Mouse (Mus musculus) forebrain, embryonic 10.5 days (tissue): Measurements from ENCODE around the gene Otub2. TPM values are rescaled to one million over a fixed set of nuclear protein-coding genes. Genes with fewer than 3 reads are reported as not detected.

Experiments used
- DNase-seq: peaks from one replicate; pipeline ENCODE4 v3.0.0-alpha.2; 2017; ENCODE audit warnings: low spot score; ENCODE audit errors: extremely low spot score
- H3K27ac ChIP-seq: fragments of 300-500 bp; sonication (generic); 2 replicates; pipeline ENCODE4 v1.5.1; 2016; ENCODE audit warnings: mild to moderate bottlenecking
- H3K27me3 ChIP-seq: fragments of 300-500 bp; sonication (generic); 2 replicates; pipeline ENCODE4 v1.6.1; 2016; ENCODE audit warnings: mild to moderate bottlenecking; ENCODE audit not compliant: poor library complexity, severe bottlenecking
- H3K36me3 ChIP-seq: fragments of 300-500 bp; sonication (generic); replicated peaks from 2 replicates; pipeline ENCODE4 v1.6.1; 2016; ENCODE audit warnings: mild to moderate bottlenecking, moderate library complexity
- H3K4me1 ChIP-seq: fragments of 300-500 bp; sonication (generic); 2 replicates; pipeline ENCODE4 v1.6.1; 2016
- H3K4me3 ChIP-seq: fragments of 300-500 bp; sonication (generic); 2 replicates; pipeline ENCODE4 v1.5.1; 2016; ENCODE audit warnings: mild to moderate bottlenecking, moderate library complexity
- H3K9me3 ChIP-seq: fragments of 300-500 bp; sonication (generic); 2 replicates; pipeline ENCODE4 v1.6.1; 2016; ENCODE audit warnings: mild to moderate bottlenecking, moderate library complexity
- WGBS: fragments of 180-500 bp; shearing (Covaris S2); methylation state at CpG from one replicate; pipeline ENCODE4 v1.1.7; 2016; 5-methylcytosine and 5-hydroxymethylcytosine counted together
- polyA plus RNA-seq: library from polyadenylated mRNA; unstranded; fragments of >200 nt; fragmentation: Nextera tagmentation; extraction: Ambion mirVana; gene quantifications from 2 replicates; pipeline ENCODE4 v1.2.1, GENCODE M21; 2016

Otub2 gene
- 9.9 and 11.3 TPM in 2 replicates for polyA plus RNA-seq

GRCm38 (mm10) chr12:103388505-103389347, at the start of gene Otub2:
Gene Otub2 (plus strand): TSS chr12:103388682.
- Histone ChIP-seq H3K4me3 (peak within 1 kb of the TSS; percentile 77), H3K4me1 (peaks cover 17% of the 10 kb centered on the region), H3K27me3 (no peaks in the 10 kb centered on the region), H3K9me3 (no peaks in the 10 kb centered on the region), H3K36me3 (no peaks in the 10 kb centered on the region), H3K27ac (peak within 1 kb of the TSS; percentile 92)
- peak; percentile 96 for DNase-seq
- WGBS = under 1% methylated on average over 58 of the region's 58 CpGs

- H3K27me3 ChIP-seq = no peaks in the 10 kb centered on the region
- 88% methylated on average over 5 of the region's 5 CpGs for WGBS
- H3K36me3 ChIP-seq = no peaks in the 10 kb centered on the region
- H3K9me3 ChIP-seq = no peaks in the 10 kb centered on the region
- no peak overlapping the region for H3K4me3 ChIP-seq
- no peak overlapping the region for H3K27ac ChIP-seq
- peaks cover 4% of the 10 kb centered on the region; the same call in 1 of the 2 replicates for H3K4me1 ChIP-seq
- DNase-seq = no peak
Measured at GRCm38 (mm10) chr12:103341212-103341611, 47.3 kb upstream of the Otub2 start.

- H3K27me3 ChIP-seq = no peaks in the 10 kb centered on the region
- no peak for DNase-seq
- no peak overlapping the region for H3K27ac ChIP-seq
- 86% methylated on average over 8 of the region's 8 CpGs for WGBS
- H3K4me1 ChIP-seq = no peaks in the 10 kb centered on the region
- H3K36me3 ChIP-seq = no peaks in the 10 kb centered on the region
- H3K4me3 ChIP-seq = no peak overlapping the region
- no peaks in the 10 kb centered on the region for H3K9me3 ChIP-seq
Measured at GRCm38 (mm10) chr12:103343456-103343855, 45.0 kb upstream of the Otub2 start.

GRCm38 (mm10) chr12:103344934-103345333, 43.5 kb upstream of the Otub2 start:
- no peak for DNase-seq
- no peak overlapping the region for H3K4me3 ChIP-seq
- H3K36me3 ChIP-seq = no peaks in the 10 kb centered on the region
- no peaks in the 10 kb centered on the region for H3K27me3 ChIP-seq
- H3K27ac ChIP-seq = no peak overlapping the region
- no peaks in the 10 kb centered on the region for H3K9me3 ChIP-seq
- no peaks in the 10 kb centered on the region for H3K4me1 ChIP-seq
- WGBS = 87% methylated on average over 7 of the region's 7 CpGs

GRCm38 (mm10) chr12:103346945-103347344, 41.5 kb upstream of the Otub2 start:
- WGBS = 90% methylated on average over 8 of the region's 8 CpGs
- Histone ChIP-seq H3K36me3 (no peaks in the 10 kb centered on the region), H3K9me3 (no peaks in the 10 kb centered on the region), H3K27me3 (no peaks in the 10 kb centered on the region), H3K4me3 (no peak overlapping the region), H3K27ac (no peak overlapping the region), H3K4me1 (no peaks in the 10 kb centered on the region)
- no peak for DNase-seq

- DNase-seq = no peak
- Histone ChIP-seq H3K9me3 (no peaks in the 10 kb centered on the region), H3K4me1 (no peaks in the 10 kb centered on the region), H3K27me3 (no peaks in the 10 kb centered on the region), H3K36me3 (no peaks in the 10 kb centered on the region), H3K4me3 (no peak overlapping the region), H3K27ac (no peak overlapping the region)
- WGBS = 75% methylated on average over 5 of the region's 5 CpGs
Measured at GRCm38 (mm10) chr12:103347406-103347805, 41.1 kb upstream of the Otub2 start.

GRCm38 (mm10) chr12:103348506-103348905, 40.0 kb upstream of the Otub2 start:
- Histone ChIP-seq H3K36me3 (no peaks in the 10 kb centered on the region), H3K27me3 (no peaks in the 10 kb centered on the region), H3K4me1 (peaks cover 4% of the 10 kb centered on the region; the same call in 1 of the 2 replicates), H3K9me3 (no peaks in the 10 kb centered on the region), H3K4me3 (no peak overlapping the region), H3K27ac (no peak overlapping the region)
- DNase-seq = peak; percentile 77
- 11% methylated on average over 3 of the region's 3 CpGs for WGBS

GRCm38 (mm10) chr12:103352735-103353134, 35.7 kb upstream of the Otub2 start:
- 93% methylated on average over 6 of the region's 6 CpGs for WGBS

GRCm38 (mm10) chr12:103353538-103353937, 34.9 kb upstream of the Otub2 start:
- H3K4me3 ChIP-seq = no peak overlapping the region

More at GRCm38 (mm10) chr12:103352735-103353134, 35.7 kb upstream of the Otub2 start:
- Histone ChIP-seq H3K4me1 (peaks cover 7% of the 10 kb centered on the region; the same call in 1 of the 2 replicates), H3K36me3 (no peaks in the 10 kb centered on the region), H3K4me3 (no peak overlapping the region), H3K9me3 (no peaks in the 10 kb centered on the region), H3K27me3 (no peaks in the 10 kb centered on the region), H3K27ac (no peak overlapping the region)
- DNase-seq = no peak

GRCm38 (mm10) chr12:103355746-103356414, 32.6 kb upstream of the Otub2 start, which contains the start of gene Asb2:
Gene Asb2 (minus strand): TSS chr12:103356001.
- peaks cover 13% of the 10 kb centered on the region for H3K4me1 ChIP-seq
- no peaks in the 10 kb centered on the region for H3K27me3 ChIP-seq
- no peaks in the 10 kb centered on the region for H3K9me3 ChIP-seq
- no peaks in the 10 kb centered on the region for H3K36me3 ChIP-seq
- H3K27ac ChIP-seq = no peak within 1 kb of the TSS
- DNase-seq = no peak
- no peak within 1 kb of the TSS for H3K4me3 ChIP-seq
- 87% methylated on average over 14 of the region's 14 CpGs for WGBS

More at GRCm38 (mm10) chr12:103353538-103353937, 34.9 kb upstream of the Otub2 start:
- H3K27ac ChIP-seq = 0 out of 2 replicates have a peak overlapping the region, but pooled peaks have one; percentile 6
- no peaks in the 10 kb centered on the region for H3K36me3 ChIP-seq
- no peaks in the 10 kb centered on the region for H3K27me3 ChIP-seq
- peaks cover 8% of the 10 kb centered on the region for H3K4me1 ChIP-seq
- no peaks in the 10 kb centered on the region for H3K9me3 ChIP-seq
- 19% methylated on average over 5 of the region's 5 CpGs for WGBS
- DNase-seq = peak; percentile 22

GRCm38 (mm10) chr12:103356415-103356748, 32.1 kb upstream of the Otub2 start:
- H3K27me3 ChIP-seq = no peaks in the 10 kb centered on the region
- no peak overlapping the region for H3K27ac ChIP-seq
- DNase-seq = no peak
- H3K9me3 ChIP-seq = no peaks in the 10 kb centered on the region
- no peaks in the 10 kb centered on the region for H3K36me3 ChIP-seq
- 95% methylated on average over 4 of the region's 4 CpGs for WGBS
- H3K4me3 ChIP-seq = no peak overlapping the region
- peaks cover 13% of the 10 kb centered on the region for H3K4me1 ChIP-seq

- Histone ChIP-seq H3K4me1 (peaks cover 12% of the 10 kb centered on the region), H3K4me3 (no peak overlapping the region), H3K27me3 (no peaks in the 10 kb centered on the region), H3K36me3 (no peaks in the 10 kb centered on the region), H3K27ac (no peak overlapping the region), H3K9me3 (no peaks in the 10 kb centered on the region)
- DNase-seq = no peak
- 87% methylated on average over 8 of the region's 8 CpGs for WGBS
Measured at GRCm38 (mm10) chr12:103358216-103358615, 30.3 kb upstream of the Otub2 start.
